Mouse (Mus musculus) ES-Bruce4 (cell line): ENCODE measurements around the gene Dnajc13. TPM values are rescaled to one million over a fixed set of nuclear protein-coding genes. Genes with fewer than 3 reads are reported as not detected.
A peak's percentile ranks its signal among the peaks of the same experiment; 100 is the strongest.

Source experiments
- H3K27ac ChIP-seq: 2 replicates; pipeline ENCODE4 v1.5.1; 2012; ENCODE audit warnings: low read length, inconsistent platforms; ENCODE audit not compliant: insufficient read depth
- H3K27me3 ChIP-seq: 2 replicates; pipeline ENCODE4 v1.6.1; 2012; ENCODE audit warnings: mild to moderate bottlenecking, low read length, inconsistent platforms; ENCODE audit not compliant: control insufficient read depth, poor library complexity, insufficient read depth, severe bottlenecking
- H3K36me3 ChIP-seq: 2 replicates; pipeline ENCODE4 v1.6.1; 2012; ENCODE audit warnings: inconsistent platforms, mild to moderate bottlenecking, low read length, moderate library complexity; ENCODE audit not compliant: control insufficient read depth, poor library complexity, insufficient read depth, severe bottlenecking
- H3K4me1 ChIP-seq: one replicate; pipeline ENCODE4 v1.8.1; 2011; ENCODE audit warnings: low read length; ENCODE audit not compliant: control insufficient read depth, insufficient read depth
- H3K4me3 ChIP-seq: 2 replicates; pipeline ENCODE4 v1.5.1; 2011; ENCODE audit warnings: low read depth, mild to moderate bottlenecking, low read length
- H3K9ac ChIP-seq: 2 replicates; pipeline ENCODE4 v1.6.1; 2012; ENCODE audit warnings: low read depth, mild to moderate bottlenecking, inconsistent platforms; ENCODE audit not compliant: poor library complexity, severe bottlenecking
- H3K9me3 ChIP-seq: replicated peaks from 2 replicates; pipeline ENCODE4 v1.6.1; 2012; ENCODE audit warnings: mild to moderate bottlenecking, low read length, inconsistent platforms; ENCODE audit not compliant: control insufficient read depth, poor library complexity, insufficient read depth, severe bottlenecking
- CTCF ChIP-seq: IDR thresholded peaks from one replicate; pipeline ENCODE4 v1.8.1; 2011; ENCODE audit warnings: low read depth, low read length
- EP300 ChIP-seq: IDR thresholded peaks from 2 replicates; pipeline ENCODE4 v1.6.1; 2011; ENCODE audit warnings: low read depth, low read length; ENCODE audit not compliant: insufficient read depth
- POLR2A ChIP-seq: IDR thresholded peaks from one replicate; pipeline ENCODE4 v1.8.1; 2011; ENCODE audit warnings: low read length; ENCODE audit not compliant: insufficient read depth
- polyA plus RNA-seq: library from polyadenylated mRNA; stranded (reverse); fragments of >200 nt; gene quantifications from 2 replicates; pipeline ENCODE4 v1.2.4, GENCODE M21; 2011; ENCODE audit warnings: low read depth; ENCODE audit not compliant: missing spikeins, insufficient read depth, insufficient read length

Gene Dnajc13
- polyA plus RNA-seq, 1 experiment, result 119 TPM

- Histone ChIP-seq H3K36me3 (peaks cover 26% of the 10 kb centered on the region), H3K4me1 (no peaks in the 10 kb centered on the region), H3K4me3 (no peak overlapping the region), H3K27me3 (no peaks in the 10 kb centered on the region), H3K9ac (no peak overlapping the region), H3K9me3 (no peaks in the 10 kb centered on the region), H3K27ac (no peak overlapping the region)
- TF ChIP-seq POLR2A (no peak), CTCF (no peak), EP300 (no peak)
Measured at GRCm38 (mm10) chr9:104235751-104236150, 27.0 kb downstream of the Dnajc13 start.

GRCm38 (mm10) chr9:104233815-104234214, 28.9 kb downstream of the Dnajc13 start:
- Histone ChIP-seq H3K9ac (no peak overlapping the region), H3K4me3 (no peak overlapping the region), H3K4me1 (no peaks in the 10 kb centered on the region), H3K27ac (no peak overlapping the region), H3K27me3 (no peaks in the 10 kb centered on the region), H3K36me3 (peaks cover 41% of the 10 kb centered on the region), H3K9me3 (no peaks in the 10 kb centered on the region)
- TF ChIP-seq CTCF, result no peak
- no peak for TF ChIP-seq POLR2A
- TF ChIP-seq EP300, result no peak

- Histone ChIP-seq H3K9me3 (no peaks in the 10 kb centered on the region), H3K27me3 (no peaks in the 10 kb centered on the region), H3K9ac (no peak overlapping the region), H3K4me1 (no peaks in the 10 kb centered on the region), H3K4me3 (no peak overlapping the region), H3K36me3 (peaks cover 46% of the 10 kb centered on the region), H3K27ac (no peak overlapping the region)
- TF ChIP-seq POLR2A (no peak), EP300 (no peak), CTCF (no peak)
Measured at GRCm38 (mm10) chr9:104233060-104233459, 29.7 kb downstream of the Dnajc13 start.

GRCm38 (mm10) chr9:104232004-104232403, 30.7 kb downstream of the Dnajc13 start:
- no peak overlapping the region for H3K27ac ChIP-seq
- H3K4me1 ChIP-seq, result no peaks in the 10 kb centered on the region
- no peaks in the 10 kb centered on the region for H3K9me3 ChIP-seq
- no peaks in the 10 kb centered on the region for H3K27me3 ChIP-seq
- peaks cover 38% of the 10 kb centered on the region for H3K36me3 ChIP-seq
- H3K9ac ChIP-seq, result no peak overlapping the region
- H3K4me3 ChIP-seq, result no peak overlapping the region
- TF ChIP-seq CTCF (no peak), POLR2A (no peak), EP300 (no peak)

- no peak overlapping the region for H3K4me3 ChIP-seq
- H3K4me1 ChIP-seq, result no peaks in the 10 kb centered on the region
- peaks cover 23% of the 10 kb centered on the region for H3K36me3 ChIP-seq
- H3K27ac ChIP-seq, result no peak overlapping the region
- TF ChIP-seq CTCF (no peak), POLR2A (no peak)
- no peak overlapping the region for H3K9ac ChIP-seq
- H3K27me3 ChIP-seq, result no peaks in the 10 kb centered on the region
- H3K9me3 ChIP-seq, result no peaks in the 10 kb centered on the region
Measured at GRCm38 (mm10) chr9:104211402-104211801, 51.3 kb downstream of the Dnajc13 start.

GRCm38 (mm10) chr9:104203851-104204250, 58.9 kb downstream of the Dnajc13 start:
- TF ChIP-seq POLR2A (no peak), CTCF (peak; percentile 9)

GRCm38 (mm10) chr9:104194528-104194927, 68.2 kb downstream of the Dnajc13 start:
- TF ChIP-seq POLR2A (no peak), CTCF (no peak), EP300 (no peak)
- H3K27ac ChIP-seq, result no peak overlapping the region
- no peaks in the 10 kb centered on the region for H3K27me3 ChIP-seq
- H3K4me3 ChIP-seq, result no peak overlapping the region
- no peaks in the 10 kb centered on the region for H3K9me3 ChIP-seq
- no peaks in the 10 kb centered on the region for H3K4me1 ChIP-seq
- peaks cover 42% of the 10 kb centered on the region for H3K36me3 ChIP-seq
- no peak overlapping the region for H3K9ac ChIP-seq

More at GRCm38 (mm10) chr9:104203851-104204250, 58.9 kb downstream of the Dnajc13 start:
- Histone ChIP-seq H3K27me3 (no peaks in the 10 kb centered on the region), H3K9ac (no peak overlapping the region), H3K36me3 (peaks cover 36% of the 10 kb centered on the region), H3K27ac (no peak overlapping the region), H3K9me3 (no peaks in the 10 kb centered on the region), H3K4me1 (no peaks in the 10 kb centered on the region), H3K4me3 (no peak overlapping the region)
